Mouse (Mus musculus) layer of hippocampus, postnatal 14 days (tissue): ENCODE results near the gene Krtap5-5. TPM values are rescaled to one million over a fixed set of nuclear protein-coding genes. Genes with fewer than 3 reads are reported as not detected.

ENCODE experiments used
- total RNA-seq, 2 experiments: library from RNA; stranded (reverse); gene quantifications; 2 replicates each; pipeline ENCODE4 v1.2.3; 2021

Gene Krtap5-5
- total RNA-seq, 2 experiments from 2014 or later, result not detected

Other genes with a start within 250 kb of the Krtap5-5 start
- 10 to 100 TPM; 23.6 to 27.1 TPM for gene Mob2, start 168.9 kb downstream of the Krtap5-5 start, total RNA-seq
- gene Dusp8, start 134.1 kb downstream of the Krtap5-5 start, total RNA-seq, result 100 to 1,000 TPM; 139 to 140 TPM
- gene Gm45618, start 109.2 kb downstream of the Krtap5-5 start, total RNA-seq, result not detected
- gene Gm39115, start 93.9 kb downstream of the Krtap5-5 start, total RNA-seq, result not detected
- not detected for gene Gm45337, start 85.4 kb downstream of the Krtap5-5 start, total RNA-seq
- not detected for gene Gm29735, start 72.9 kb downstream of the Krtap5-5 start, total RNA-seq
- gene Gm4553, start 64.2 kb downstream of the Krtap5-5 start, total RNA-seq, result not detected
- not detected for gene Krtap5-2, start 54.0 kb downstream of the Krtap5-5 start, total RNA-seq
- gene Gm10153, start 39.6 kb downstream of the Krtap5-5 start, total RNA-seq, result not detected
- not detected for gene Krtap5-3, start 28.6 kb downstream of the Krtap5-5 start, total RNA-seq
- gene Gm7579, start 18.1 kb downstream of the Krtap5-5 start, total RNA-seq, result not detected
- gene Gm40460, start 11.1 kb upstream of the Krtap5-5 start, total RNA-seq, result not detected
- gene Gm2431, start 28.4 kb upstream of the Krtap5-5 start, total RNA-seq, result not detected
- not detected for gene Gm4559, start 44.4 kb upstream of the Krtap5-5 start, total RNA-seq
- not detected for gene Krtap5-1, start 67.1 kb upstream of the Krtap5-5 start, total RNA-seq
- gene Krtap5-4, start 73.6 kb upstream of the Krtap5-5 start, total RNA-seq, result not detected
- 10 to 100 TPM; 30.0 to 31.3 TPM for gene Ifitm10, start 143.8 kb upstream of the Krtap5-5 start, total RNA-seq
- under 1 TPM in 1 of 2 experiments, not detected in 1; 0.71 TPM for gene Gm49369, start 152.7 kb upstream of the Krtap5-5 start, total RNA-seq
- 100 to 1,000 TPM; 304 to 345 TPM for gene Ctsd, start 158.1 kb upstream of the Krtap5-5 start, total RNA-seq
- gene Syt8, start 204.9 kb upstream of the Krtap5-5 start, total RNA-seq, result not detected
- under 1 TPM in 1 of 2 experiments, not detected in 1; 0.37 TPM for gene Tnni2, start 211.8 kb upstream of the Krtap5-5 start, total RNA-seq
- 1 to 10 TPM; 4.2 to 4.7 TPM for gene Lsp1, start 230.8 kb upstream of the Krtap5-5 start, total RNA-seq